Mouse (Mus musculus) 416B (cell line): ENCODE results near the gene Maco1.
A peak's percentile ranks its signal among the peaks of the same experiment; 100 is the strongest.

Source experiments
- DNase-seq: peaks from one replicate; pipeline ENCODE4 v3.0.0; 2011; ENCODE audit warnings: low read depth

Gene Maco1

DNA sequence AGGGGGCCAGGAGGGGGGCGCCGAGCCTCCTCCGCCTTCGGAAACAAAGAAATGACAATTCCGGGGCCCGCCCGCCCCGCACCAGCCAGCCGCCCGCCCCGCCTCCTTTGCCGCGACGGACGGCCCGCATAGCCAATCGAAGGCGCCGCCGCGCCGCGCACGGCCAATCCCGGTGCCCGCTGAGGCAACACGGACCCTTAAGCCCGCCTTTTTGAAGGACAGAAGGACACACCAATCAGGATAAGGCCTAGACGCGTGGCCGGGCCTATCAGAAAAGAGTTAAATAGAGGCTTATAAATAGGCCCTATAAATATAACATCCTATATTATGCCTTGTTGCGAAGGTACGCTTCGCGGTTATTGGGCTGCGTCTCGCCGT lies at the start of gene Maco1:
Gene Maco1 (minus strand): TSS at position 87 of the 378 bp plus-strand sequence.
- DNase-seq = peak; percentile 98

DNA sequence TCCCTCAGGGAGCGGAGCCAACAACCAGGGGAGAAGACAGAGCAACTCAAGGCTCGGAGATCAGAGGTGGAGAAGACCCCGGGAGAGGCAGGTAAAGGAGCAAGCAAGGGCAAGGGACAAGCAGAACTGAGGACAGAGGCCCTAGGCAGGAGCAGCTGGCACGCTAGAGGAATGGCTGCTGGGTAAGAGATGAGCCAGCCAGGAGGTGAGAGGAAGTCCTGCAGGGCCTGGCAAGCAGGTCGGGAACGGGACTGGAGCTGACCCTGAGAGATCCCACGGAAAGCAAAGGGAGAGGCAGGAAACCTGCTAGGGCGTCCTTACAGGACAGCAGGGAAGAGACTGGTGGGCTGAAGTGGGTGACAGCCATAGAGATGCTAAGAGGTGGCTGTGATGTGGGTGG lies 48.0 kb upstream of the Maco1 start:
- DNase-seq = no peak

DNA sequence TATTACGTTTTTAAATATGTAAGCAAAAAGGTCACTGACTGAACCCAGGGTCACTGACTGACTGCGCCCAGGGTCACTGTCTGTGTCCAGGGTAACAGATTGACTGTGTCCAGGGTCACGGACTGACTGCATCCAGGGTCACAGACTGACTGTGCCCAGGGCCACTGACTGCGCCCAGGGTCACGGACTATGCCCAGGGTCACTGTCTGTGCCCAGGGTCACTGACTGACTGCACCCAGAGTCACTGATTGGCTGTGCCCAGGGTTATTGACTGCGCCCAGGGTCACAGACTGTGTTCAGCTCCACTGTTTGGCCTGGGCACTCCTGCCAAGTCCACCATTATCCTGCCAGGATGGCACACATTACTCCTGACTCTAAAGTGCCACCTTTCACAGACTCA lies 44.1 kb upstream of the Maco1 start:
- no peak for DNase-seq

DNA sequence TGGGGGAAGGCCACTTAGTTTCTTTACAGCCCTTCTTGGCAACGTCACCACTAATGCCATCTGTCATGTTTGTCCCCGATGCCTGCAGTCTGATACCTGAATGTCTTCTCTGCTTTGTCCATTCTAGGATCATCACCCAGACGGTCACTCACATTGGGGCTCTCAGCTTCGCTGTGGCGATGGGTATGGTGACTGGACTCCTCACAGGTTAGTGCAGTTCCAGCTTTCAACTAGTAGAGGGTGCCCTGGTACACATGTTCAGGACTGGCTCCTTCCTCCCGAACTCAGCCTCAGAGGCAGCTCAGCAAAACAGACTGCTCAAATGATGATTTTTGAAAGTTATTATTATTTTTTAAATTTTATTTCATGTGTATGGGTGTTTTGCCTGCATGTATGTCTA lies 39.0 kb upstream of the Maco1 start:
- peak; percentile 36 for DNase-seq

DNA sequence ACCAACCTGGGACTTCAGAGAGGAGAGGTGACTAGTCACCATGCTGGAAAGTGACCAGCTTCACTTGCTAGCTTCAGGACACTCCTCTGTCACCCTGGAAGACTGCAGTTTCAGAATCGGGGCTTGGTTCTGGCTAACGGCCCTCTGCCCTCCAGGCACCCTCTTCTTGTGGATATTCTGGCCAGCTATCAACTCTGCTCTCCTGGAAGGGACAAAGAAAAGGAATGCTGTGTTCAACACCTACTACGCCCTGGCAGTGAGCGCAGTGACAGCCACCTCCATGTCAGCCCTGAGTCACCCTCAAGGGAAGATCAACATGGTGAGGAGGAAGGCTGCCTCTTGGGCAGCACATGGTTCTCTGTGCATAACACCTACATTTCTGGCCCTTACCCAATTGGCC lies 31.2 kb upstream of the Maco1 start:
- no peak for DNase-seq

DNA sequence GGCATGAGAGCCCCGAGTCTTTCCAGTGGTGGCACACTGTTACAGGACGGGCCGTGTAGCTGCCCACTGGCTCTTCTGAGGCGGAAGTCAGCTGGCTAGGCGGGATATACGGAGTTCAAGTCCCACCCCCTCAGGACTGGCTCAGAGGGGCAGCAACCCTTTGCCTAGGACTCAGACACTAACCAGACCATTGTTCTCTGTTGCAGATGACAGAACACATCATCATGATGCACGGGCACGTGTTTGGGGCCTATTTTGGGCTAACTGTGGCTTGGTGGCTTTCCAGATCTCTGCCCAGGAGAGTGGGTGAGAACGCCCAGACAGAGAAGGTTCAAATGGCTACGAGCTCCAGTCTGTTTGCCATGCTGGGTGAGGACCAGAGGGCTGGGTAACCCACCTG lies 30.7 kb upstream of the Maco1 start:
- peak; percentile 46 for DNase-seq

DNA sequence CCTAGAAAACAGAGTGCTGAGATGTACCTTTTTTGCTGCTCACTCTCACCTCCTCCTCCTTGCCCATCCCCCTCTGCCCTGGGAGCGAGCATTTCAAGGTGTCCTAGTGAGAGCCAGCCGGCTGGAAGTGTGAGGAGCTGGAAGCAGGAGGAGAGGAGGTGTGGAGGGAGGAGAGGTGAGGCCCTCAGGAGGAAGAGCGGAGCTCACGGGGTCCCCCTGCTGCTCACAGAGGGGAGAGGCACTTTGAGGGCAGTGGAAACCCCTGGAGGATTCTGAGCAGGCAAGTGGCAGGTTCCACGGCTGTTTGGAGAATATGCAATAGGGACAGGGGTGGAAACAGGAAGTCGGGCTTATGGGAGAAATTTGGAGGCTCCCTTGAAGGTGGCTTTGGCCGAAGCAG lies 30.1 kb upstream of the Maco1 start:
- DNase-seq = peak; percentile 64

DNA sequence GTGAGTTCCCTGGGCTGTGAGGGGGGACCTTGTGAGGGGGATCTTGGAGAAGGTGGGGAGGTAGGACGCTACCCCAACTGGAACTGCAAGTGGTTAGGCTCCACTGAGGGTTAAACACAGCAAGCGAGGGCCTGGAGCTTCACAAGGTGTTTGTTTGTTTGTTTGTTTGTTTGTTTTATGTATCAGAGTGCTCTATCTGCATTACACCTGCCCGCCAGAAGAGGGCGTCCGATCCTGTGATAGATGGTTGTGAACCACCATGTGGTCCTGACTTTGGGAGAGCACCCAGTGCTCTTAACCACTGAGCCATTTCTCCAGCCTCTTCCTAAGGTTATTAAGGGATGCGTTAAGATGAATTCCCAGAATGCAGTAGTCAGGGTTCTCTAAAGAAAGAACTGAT lies 26.9 kb upstream of the Maco1 start:
- DNase-seq = peak; percentile 34

DNA sequence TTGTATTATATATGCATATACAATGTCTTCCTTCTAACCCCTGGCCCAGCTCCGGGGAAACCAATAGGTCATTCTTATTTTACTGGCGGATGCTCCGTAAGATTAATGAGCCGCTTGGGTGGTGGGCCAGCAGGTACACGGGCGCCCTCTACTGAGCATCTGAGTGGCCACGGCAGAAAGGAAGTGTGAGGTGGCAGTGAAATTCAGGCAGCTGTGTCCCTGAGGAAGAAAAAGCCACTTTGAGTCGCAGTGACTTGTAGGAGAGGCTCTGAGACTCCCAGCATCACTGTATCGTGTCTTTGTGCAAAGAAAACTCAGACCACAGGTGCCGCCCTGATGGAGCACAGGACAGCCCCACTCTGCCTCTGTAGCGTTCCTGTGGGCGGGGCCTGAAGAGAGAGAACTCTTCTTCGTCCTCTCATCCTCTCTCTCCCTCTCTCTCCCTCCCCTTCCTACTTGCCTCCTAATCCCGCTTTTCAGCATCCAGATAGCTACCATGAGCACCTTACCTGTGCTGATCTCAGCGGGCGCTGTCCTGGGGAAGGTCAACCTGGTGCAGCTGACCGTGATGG lies 26.4 kb upstream of the Maco1 start:
- peak; percentile 76 for DNase-seq

DNA sequence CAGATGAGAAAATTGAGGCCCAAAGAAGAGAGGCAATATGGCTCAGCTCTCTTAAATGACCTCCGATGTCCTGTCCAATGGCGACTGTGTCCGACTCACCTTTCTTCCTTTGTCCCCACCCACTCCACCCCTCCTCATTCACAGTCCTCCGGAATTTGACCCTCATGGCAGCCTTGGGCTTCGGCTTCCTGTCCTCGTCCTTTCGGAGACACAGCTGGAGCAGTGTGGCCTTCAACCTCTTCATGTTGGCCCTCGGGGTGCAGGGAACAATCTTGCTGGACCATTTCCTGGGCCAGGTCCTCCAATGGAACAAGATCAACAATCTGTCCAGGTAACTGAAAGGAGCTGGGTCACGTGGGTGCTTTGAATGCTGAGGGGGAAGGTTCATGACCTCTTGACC lies 23.0 kb upstream of the Maco1 start:
- DNase-seq = no peak

DNA sequence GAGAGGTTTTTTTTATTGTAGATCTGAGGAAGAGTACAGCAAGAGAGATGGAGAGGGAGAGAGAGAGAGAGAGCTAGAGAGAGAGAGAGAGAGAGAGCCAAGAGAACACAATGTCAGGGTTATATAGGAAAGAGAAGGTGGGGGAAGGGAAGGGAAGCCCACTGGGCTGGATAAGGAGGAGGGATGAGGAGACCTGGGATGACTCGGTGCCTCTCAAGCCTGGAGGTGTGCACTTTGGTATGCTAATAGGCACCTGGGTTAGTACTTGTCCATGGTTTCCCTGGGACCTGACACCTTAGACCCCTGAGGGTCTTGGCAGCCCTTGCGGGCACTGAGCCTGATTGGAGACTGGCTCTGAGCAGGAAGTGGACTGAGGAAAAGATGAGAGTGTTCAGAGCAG lies 18.8 kb upstream of the Maco1 start:
- no peak for DNase-seq

DNA sequence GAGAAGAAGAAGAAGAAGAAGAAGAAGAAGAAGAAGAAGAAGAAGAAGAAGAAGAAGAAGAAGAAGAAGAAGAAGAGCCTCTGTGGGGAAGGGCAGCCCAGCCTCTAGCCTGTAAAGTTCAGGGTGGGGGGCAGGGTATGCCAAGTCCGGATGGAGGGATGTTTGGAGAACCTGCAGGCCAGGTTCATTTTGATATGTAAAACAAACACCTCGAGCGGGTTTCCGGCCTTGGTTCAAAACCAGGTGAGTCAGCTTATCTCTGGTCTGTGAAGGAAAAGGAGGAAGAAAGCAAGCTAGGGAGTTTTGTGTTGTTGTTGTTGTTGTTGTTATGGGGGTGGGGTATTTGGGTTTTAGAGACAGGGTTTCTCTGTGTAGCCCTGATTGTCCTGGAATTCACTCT lies 18.3 kb upstream of the Maco1 start:
- no peak for DNase-seq

DNA sequence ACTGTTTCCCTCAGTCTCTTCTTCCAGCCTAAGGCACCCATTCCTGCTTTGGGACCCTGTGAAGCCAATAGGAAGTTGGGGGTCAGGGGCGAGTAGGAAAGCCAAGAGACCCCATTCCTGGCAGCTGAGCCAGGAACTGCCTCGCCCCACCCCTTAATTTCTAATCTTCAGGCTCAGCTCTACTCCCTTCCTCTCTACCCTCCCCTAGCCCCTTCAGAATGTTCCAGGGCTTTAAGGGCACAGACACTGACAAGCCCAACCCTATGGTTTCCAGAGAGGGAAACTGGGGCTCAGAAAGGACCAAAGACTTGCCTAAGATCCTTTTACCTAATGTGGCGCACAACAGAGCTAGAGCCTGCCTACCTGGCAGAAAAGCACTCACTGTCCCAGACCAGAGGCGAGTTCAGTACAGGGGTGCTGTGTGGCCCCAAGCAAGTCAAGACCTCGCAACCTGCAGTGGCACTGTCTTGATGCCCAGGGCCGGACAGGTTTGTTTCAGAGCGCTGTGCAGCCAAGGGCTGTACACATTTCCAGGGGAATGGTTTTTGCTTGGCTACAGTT lies 16.8 kb upstream of the Maco1 start:
- no peak for DNase-seq

DNA sequence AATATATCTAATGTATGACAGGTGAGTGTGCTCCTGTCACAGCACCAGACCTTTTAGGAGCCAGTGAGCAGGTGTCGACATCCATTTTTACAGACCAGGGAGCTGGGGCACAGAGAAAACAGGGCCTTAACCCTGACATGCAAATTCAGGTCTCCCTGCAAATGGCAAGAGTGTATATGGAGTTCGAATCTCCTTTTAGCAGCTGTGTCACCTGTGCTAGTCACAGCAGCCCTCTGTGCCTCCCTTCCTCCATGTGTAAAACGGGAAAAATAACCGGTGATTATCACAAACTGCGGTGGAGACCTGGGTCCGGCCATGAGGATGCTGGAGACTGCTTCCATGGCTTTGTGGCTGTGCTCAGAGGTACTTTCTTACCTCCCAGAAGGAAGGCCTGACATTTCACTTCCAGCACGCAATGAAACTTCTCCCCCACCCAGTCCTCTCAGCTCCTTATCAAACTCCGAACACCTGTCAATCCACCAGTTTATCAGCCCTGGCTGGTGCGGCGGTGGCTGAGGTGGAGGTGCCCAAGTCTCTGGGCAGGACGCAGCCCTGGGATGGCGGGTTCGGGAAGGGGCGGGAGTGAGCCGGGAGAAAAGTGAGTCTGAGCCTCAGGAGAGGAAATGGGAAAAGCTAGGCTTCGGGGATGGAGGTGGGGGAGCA lies 16.1 kb upstream of the Maco1 start:
- DNase-seq = no peak

DNA sequence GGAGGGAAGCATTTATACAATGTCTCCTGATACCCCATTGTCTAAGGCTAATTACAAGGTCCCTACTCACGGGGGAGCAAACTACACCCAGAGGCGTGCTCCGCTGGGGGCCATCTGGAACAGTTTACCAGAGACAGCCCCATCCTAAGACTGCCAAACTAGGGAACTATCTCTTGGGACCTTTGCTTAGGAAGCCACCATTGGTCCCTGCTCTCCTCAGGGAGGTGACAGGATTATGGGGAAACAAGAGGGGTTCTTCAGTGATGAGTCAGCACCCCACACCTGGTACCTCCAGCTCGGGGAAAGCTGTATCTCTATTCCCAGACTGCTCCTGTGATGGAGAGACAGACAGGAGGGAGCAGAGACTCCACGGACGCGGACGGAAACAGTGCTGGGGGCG lies 15.3 kb upstream of the Maco1 start:
- DNase-seq = no peak

DNA sequence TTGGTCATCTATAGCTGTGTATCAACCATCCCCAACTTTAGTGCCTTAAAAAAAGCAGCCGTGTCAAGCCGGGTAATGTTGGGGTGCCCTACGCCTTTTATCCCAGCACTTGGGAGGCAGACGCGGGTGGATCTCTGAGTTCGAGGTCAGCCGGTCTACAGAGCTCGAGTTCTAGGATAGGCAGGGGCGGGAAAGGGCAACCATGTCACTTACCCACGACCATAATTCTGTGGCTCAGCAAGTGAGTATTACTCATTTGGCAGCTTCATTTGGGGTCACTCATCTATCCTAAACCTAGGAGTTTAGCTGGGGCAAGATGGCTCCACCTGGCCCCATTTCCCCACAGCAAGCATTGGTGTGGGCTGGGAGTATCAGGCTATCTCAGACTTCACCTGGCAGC lies 14.9 kb upstream of the Maco1 start:
- DNase-seq = no peak

DNA sequence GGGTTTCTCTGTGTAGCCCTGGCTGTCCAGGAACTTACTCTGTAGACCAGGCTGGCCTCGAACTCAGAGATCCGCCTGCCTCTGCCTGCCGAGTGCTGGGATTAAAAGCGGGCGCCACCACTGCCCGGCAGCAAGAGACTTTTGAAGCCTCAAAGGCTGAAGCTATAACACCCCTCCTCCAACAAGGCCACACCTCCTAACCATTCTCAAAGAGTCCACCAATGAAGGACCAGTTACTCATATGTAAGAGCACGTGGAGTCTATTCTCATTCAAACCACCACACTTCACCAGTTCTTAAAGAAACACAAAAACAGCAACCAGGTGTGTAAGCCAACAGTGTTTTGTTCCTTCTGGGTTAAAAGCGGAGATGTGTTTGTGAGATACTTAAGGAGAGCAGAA lies 14.5 kb upstream of the Maco1 start:
- no peak for DNase-seq

DNA sequence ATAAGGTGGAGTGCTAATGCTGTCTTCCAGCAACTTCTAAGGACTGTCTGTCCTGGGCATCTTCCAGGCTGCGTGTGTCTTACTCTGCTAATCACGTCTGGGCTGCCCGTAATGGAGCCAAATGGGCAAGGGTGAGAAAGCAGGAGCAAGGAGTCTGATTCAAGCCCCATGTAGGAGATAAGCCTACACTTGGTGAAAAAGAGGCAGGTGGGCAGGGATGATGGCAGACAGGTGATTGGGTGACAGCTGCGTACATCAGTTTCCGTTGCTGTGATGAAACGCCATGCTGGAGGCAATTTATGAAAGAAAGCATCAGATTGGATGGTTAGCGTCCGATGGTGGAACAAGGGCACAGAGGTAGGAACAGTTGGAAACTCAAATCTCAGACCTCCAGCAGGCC lies 14.1 kb upstream of the Maco1 start:
- DNase-seq = no peak

DNA sequence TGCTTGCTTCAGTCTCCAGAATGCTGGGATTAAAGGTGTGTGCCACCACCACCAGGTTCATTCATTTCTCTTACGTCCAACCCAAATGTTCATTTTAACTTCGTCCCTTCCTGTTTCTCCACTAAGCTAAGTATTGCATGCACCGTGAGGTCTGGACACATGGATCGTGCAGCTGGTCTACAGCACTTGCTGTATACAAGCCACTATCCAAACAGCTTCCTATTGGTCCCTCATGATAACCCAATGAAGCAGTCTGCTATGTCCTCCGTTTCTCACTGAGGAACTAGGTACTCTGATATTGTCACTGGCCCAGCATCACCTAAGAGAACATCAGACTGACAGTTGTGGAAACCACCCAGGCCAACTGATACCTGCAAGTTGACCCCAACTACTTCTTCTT lies 12.6 kb upstream of the Maco1 start:
- no peak for DNase-seq

DNA sequence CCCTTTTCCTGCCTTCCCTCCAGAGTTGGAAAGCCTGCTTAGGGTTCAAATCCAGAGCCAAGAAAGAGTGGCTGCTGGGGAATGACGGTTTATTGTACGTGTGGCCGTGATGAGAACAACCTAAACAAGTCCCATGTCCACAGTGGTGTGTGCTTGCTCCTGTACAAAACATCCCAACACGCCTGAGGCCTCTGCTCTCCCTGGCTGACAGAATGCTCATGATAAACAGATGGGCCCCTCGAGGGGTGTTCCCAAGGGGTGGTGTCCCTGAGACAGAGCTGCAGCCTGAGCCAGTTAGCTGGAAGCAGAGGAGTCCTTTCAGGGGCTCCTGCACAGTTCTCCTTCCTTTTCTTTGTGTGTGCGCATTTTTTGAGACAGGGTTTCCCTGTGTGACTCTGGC lies 12.2 kb upstream of the Maco1 start:
- DNase-seq = no peak

DNA sequence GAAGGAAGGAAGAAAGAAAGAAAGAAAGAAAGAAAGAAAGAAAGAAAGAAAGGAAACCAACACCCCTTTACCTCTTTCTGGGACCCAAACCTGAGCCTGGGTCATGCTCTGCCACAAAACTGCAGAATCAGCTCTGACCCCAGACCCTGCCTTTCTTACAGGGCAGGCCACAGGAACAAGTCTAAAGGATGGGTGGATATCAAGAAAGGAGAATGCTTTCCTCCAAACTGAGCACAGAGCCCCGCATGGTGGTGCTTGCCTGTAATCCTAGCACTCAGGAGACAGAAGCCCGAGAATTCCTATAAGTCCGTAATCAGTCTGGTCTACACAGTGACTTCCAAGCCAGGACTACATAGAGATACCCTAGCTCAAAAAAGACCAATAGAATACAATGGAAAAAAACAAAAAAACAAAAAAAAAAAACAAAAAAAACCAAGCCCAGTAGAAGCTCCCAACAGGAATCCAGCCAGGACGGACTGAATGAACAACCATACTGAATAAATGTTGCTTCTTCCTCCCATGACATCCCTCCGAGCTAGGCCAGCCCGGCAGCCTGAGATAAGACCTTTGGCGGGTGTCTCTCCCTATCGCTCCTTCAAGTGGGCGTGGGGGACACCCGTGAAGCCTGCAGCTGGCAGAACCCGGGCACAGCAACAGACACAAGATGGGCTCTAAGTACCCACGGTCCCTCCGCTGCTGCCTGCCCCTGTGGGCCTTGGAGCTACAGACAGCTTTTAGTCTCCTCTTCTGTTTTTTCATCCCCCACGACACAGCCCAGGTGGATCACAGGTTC lies 11.0 kb upstream of the Maco1 start, which contains the start of gene Rhd:
Gene Rhd (plus strand): TSS at position 600 of the 793 bp plus-strand sequence.
- no peak for DNase-seq

DNA sequence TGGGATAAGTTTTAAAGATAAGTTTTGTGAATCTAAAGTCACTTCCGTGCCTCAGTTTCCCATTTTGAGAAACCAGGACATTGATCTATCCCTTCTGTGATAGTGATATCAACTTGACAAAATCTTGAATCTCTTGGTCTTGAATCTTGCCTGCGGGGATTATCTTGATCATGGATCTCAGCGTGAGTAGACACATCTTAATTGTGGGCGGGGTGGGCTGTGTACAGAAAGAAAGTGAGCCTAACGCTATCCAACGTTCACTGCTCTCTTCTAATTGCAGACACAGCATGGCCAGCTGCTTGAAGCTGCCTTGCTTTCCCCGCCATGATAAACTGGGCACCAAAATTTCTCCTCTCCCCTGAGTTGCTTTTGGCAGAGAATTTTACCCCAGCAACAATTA lies 9.9 kb upstream of the Maco1 start:
- DNase-seq = no peak

DNA sequence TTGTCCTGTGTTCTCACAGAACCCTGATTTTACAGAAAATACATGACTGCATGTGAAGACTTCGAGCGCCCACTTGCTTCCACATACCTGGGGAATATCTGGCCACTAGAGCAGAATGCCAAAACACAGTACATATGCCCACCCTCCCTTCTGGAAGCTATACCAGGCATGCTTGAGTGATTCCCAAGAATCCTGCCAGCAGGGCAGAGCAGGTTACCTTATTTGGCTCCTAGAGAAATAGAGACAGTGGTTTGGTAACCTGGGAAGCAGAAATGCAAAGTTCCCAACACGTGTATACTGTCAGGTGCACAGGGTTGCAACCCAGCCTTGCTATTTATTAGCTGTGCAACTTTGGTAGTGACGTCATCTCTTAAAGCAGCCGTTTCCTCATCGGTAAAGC lies 8.7 kb upstream of the Maco1 start:
- no peak for DNase-seq
